Mouse (Mus musculus): ENCODE results near the gene BC051142.

Gene BC051142

DNA sequence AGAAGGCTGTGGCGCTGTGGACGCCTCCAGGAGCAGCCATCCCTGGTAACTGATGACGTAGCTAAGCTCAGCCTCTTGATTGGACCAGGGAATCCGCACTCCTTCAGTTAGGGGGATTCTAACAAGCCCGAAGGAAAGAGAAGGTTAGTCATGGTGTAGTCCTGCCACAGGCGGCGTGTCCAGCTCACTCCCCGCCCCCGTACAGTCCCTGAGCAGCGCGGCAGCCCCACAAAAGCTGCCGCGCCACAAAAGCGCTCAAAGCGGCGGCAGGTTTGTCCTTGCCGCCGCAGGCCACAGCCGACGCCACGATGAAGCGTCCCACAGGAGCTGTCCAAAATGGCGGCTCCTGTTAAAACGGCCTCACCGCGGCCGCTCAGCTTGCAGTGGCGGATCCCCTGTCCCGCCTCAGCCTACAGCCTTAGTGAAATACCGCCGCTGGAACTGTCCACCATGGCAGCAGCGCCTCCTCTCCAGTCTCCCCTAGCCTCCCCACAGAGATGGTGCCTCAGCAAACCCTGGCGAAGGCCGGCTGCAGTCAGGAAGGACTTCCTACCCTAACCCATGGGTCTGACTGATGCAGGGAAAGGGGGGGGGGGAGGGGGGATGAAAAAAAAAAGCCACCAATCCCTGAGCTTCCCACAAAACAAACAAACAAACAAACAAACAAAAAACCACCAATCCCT, at the start of gene BC051142:
TSS of gene BC051142 (plus strand) at position 110 of the 683 bp plus-strand sequence.
- DNase-seq (ENCODE audit: low spot score): peak; percentile 91

DNA sequence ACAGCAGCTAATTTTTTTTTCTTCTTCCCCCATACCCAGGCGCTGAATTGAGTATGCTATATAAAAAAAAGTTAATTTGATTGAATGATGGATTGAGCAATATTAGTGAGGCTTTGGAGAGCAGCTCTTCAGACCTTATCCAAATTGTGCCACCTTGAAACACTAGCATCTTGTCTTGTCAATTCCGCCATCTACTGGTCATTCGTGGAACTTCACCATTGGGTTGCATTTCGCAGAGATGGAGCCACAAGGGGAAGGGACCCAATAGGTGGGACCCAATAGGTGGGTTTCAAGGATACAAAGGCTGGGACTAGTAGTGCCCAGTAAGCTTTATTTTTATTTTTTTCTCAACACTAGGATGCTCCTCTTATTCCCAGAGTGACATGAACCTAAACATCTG, 49.2 kb upstream of the BC051142 start:
- DNase-seq (ENCODE audit: low spot score): peak; percentile 55

DNA sequence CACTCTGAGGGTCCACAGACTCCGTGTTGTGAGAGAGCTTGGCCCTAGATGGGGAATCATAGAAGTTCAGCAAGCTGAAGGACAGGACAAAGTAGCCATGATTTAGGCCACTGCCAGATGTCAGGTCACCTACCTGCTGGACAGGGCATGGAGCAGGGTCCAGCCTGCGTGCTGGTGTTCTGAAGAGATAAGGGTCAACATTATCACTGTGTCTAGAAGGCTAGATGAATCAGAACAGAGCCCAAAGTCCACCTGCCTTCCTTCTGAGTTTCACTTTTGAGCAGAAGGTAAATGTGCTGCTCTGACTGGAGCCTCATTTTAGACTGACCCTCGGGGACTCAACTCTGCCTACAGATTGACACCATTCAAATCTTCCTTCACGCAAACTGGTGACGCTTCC, 44.1 kb upstream of the BC051142 start, which contains the start of gene Btnl2:
TSS of gene Btnl2 (plus strand) at position 284 of the 400 bp plus-strand sequence.
- no peak for DNase-seq (ENCODE audit: low spot score)

DNA sequence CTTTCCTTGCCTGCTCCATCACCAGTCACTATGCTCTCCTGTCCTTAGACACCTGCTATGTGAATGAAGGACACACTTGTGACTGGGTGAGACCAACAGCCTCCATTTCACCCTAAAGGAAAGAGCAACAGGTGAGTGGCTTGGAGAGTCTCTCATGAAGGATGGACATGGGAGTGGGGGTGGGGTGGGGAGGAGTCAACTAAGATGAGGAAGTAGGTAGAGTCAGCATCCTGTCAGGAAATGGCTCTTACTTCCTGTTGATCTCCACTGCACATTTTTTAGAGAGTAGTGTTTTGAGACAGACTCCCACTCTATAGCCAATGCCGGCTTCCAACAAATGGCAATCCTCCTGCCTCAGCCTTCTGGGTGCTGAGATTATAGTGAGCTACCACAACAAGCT, 43.7 kb upstream of the BC051142 start:
- DNase-seq (ENCODE audit: low spot score): no peak

DNA sequence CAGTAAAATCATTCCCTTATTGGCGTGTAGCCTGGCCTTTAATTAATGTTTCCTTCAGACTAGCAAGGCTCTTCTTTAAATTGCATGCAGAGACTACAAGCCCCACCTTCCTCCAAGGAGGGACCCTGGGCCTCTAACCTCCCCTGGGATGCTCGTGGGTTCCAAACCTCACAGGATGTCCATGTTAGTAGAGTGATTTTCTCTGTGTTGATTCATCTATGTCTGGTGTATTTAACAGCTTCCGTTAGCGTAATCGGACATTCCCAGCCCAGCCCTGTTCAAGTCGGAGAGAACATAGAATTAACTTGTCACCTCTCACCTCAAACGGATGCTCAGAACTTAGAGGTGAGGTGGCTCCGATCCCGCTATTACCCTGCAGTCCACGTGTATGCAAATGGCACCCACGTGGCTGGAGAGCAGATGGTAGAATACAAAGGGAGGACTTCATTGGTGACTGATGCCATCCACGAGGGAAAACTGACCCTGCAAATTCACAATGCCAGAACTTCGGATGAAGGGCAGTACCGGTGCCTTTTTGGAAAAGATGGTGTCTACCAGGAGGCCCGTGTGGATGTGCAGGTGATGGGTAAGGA, 35.6 kb upstream of the BC051142 start:
- no peak for DNase-seq (ENCODE audit: low spot score)

DNA sequence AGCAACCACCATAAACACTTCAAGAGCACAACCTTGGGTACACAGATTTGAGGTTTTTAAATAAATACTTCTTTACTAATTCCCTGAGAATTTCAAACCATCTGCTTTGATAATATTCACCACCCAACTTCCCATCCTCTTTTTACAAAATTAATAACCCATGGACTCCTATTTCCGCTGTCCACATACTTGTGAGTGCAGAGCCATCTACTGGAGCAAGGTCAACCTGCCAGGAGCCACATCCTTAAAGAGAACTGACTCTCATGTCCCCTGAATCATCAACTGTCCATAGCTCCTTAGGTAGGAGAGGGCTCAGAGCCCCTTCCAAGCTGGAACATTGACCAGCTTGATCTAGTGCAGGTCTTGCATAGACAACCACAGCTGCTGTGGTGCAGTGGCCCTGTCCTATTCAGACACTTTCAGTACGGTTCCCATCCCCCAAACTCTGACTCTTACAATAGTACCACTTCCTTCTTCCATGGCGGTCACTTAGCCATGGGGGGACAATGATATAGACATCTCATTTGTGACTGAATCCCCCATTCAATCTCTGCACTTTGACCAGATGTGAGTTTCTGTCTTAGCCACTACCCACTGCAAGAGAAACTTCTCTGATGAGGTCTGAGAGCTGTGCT, 34.8 kb upstream of the BC051142 start:
- no peak for DNase-seq (ENCODE audit: low spot score)

DNA sequence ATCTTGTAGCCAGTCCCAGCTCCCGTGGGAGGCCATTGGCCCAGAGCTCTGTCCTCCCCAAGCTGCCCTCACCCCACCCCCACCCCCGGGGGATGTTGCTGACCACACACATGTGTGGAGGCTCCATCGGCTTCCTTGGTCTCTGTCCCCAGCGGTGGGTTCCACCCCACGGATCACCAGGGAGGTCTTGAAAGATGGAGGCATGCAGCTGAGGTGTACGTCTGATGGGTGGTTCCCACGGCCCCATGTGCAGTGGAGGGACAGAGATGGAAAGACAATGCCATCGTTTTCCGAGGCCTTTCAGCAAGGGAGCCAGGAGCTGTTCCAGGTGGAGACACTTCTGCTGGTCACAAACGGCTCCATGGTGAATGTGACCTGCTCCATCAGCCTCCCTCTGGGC, 33.6 kb upstream of the BC051142 start:
- no peak for DNase-seq (ENCODE audit: low spot score)

DNA sequence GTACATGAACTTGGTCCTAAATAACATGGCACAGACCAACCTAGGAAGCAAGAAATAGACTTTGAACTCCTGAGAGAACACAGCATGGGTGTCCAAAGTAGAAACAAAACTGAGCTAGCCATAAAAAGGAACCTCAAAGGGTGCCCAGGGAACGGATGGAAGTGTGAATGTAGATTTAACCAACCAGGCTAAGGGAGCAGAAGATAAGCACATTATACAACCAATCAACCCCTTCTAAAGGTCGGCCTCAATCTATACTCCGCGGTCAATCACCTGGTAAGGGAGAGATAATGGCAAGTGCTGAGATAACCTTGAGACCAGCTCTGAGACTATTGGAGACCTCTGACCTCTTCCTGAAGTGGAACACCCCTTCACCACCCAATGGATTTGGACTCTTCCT, 28.1 kb upstream of the BC051142 start:
- no peak for DNase-seq (ENCODE audit: low spot score)

DNA sequence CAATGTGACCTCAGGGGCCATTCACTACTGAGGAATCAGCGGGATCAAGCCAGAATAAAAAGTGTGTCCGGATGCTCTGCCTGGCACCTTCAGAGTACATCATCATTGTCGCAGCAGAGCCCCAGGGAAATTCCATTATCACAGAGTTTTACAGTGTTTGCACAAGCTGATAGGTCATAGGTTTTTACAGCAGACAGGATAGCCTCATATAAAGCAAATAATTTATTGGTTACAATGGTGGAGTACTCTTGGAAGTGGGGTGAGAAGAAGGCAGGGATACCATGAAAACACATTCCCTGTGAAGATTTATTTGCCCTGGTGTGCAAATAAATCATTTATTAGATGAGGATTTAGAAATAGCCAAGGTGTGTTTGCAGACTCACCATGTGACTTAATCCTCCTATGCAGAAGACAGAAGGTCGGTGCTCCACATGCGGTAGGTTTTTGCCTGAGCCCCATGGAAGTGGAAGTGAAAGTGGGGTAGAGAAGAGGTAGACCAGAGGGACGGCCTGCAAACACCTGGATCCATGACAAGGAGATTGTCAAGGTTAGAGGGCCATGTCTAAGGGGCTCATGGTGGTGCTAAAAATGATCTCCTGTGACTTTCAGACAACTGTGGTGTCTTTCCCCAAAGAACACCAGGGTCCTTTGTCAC, 25.4 kb upstream of the BC051142 start:
- no peak for DNase-seq (ENCODE audit: low spot score)

DNA sequence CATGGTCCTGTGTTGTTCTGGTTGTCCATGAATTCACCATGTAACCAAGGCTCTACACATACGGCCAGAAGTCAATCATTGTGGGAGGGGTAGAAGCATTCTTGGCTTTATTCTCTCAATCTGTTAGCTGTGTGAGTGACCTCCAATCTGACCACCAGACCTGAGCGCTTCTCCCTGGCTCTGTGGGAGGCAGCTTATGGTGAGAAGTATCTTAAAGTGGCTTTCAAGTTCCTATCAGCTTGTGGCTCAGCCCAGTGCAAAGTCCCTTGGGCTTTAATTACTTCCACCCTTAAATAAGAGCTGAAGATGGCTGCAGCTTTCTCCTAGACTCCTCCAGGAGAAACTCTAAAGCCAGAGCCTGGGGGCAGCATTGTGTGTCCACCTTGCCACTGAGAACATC, 21.8 kb upstream of the BC051142 start, which contains the start of gene Btnl1:
TSS of gene Btnl1 (plus strand) at position 286 of the 400 bp plus-strand sequence.
- DNase-seq (ENCODE audit: low spot score): no peak

DNA sequence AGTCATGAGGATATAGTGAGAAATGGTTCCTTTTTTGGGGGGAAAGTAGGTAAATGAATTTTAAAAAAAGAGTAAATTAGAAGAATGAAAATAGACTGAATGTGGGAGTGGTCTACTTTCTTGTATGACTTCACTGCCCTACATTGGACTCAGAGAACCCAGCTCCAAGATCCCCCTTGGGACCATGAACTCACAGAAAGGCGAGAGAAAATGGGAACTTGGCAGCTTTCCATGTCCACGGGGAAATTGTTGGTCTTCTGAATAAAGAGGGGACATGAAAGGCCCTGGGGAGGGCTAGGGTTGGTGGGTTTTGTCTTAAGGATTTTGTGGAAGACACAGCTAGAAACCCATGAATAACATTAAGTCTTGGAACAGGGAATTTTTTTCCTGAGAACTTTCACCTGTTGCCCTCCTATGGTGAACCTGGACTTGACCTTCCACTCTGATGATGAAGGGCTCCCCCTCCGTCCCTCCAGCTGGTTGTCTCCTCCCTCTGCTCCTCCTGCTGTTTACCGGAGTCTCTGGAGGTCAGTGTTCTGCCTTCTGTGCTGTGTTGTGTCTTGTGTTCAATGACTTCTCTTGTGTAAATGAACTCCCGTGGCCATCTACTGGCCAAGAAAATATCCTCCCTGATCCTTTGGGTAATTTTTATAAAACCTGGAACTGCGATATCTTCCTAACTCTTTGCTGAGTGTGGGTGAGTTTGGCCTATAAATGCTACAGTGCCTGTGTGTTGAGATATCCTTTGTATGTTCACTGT, 21.0 kb upstream of the BC051142 start:
- DNase-seq (ENCODE audit: low spot score): no peak

DNA sequence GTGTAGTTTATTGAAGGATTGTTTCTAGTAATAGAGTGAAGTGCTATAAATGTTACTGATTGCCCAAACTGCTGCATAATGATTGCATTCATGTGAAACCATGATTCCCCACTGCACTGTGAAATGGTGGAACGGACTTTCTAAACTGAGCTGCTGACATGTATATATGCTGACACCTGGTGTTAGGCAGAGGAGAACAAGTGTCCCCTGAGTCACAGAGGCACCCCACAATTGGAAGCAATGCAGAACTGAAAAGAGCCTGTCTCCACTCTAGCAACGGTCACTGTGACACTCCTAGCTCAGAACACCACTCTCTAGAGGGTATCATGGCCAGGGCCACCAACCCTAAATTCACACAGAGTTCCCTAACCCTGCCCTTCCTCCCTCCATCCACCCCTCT, 19.9 kb upstream of the BC051142 start:
- no peak for DNase-seq (ENCODE audit: low spot score)

DNA sequence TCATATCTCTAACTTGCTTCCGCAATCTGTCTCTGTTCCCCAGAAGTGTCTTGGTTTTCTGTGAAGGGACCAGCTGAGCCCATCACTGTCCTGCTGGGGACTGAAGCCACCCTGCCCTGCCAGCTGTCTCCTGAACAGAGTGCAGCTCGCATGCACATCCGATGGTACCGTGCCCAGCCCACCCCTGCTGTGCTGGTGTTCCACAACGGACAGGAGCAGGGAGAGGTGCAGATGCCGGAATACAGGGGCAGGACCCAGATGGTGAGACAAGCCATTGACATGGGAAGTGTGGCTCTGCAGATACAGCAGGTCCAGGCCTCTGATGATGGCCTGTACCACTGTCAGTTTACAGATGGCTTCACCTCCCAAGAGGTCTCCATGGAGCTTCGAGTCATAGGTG, 19.2 kb upstream of the BC051142 start:
- no peak for DNase-seq (ENCODE audit: low spot score)

DNA sequence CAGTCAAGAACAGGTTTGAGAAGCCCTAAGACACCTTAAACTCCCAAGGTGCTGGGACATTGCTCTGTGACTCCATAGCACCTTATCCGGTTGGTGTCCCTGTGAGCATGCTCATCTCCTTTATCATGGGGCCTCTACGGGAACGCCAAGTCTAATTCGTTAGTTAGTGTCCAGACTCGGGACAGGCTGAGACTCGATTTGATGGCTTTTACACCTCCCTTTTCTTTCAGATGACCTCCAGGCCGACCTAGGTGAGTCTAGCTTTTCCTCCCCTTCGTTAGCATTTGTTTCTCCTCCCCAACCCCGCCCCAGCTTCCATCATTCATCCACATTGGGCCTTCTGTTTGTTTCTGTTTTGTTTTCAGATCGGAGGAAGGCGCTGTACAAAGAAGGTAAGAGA, 16.7 kb upstream of the BC051142 start:
- no peak for DNase-seq (ENCODE audit: low spot score)

DNA sequence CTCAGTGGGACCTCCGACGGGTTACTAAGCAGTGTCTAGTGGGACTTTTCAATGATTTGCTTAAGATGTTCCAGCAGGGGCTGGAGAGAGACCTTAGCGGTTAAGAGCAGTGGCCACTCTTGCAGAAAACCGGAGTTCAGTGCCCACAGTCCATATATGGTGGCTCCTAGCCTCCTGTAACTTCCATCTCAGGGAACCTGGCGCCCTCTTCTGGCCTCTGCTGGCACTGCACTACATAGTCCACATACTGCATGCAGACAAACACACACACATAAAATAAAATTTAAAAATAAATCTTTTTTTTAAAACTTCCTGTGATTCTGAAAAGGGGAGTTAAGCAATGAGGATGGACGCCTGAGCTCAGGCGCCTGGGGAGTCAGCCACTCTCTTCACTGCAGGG, 15.4 kb upstream of the BC051142 start:
- DNase-seq (ENCODE audit: low spot score): peak; percentile 53

DNA sequence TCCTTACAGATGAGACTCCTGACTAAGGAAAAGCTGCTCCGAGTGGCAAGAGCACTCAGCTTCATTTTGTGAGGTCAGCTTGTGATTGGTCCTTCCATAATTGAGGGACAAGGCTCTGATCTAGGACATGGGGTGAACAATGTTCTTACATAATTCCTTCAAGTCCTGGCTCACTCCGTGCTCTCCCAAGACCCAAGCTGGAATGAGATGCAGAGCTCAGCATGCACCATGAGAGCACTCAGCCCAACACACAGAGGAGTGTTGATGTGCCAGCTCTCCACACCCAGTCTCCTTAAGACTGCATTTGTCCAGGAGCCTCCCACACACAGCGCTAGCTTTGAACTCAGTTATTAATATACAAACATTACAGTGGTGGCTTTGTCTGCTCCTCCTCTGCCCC, 13.9 kb upstream of the BC051142 start:
- DNase-seq (ENCODE audit: low spot score): peak; percentile 15

DNA sequence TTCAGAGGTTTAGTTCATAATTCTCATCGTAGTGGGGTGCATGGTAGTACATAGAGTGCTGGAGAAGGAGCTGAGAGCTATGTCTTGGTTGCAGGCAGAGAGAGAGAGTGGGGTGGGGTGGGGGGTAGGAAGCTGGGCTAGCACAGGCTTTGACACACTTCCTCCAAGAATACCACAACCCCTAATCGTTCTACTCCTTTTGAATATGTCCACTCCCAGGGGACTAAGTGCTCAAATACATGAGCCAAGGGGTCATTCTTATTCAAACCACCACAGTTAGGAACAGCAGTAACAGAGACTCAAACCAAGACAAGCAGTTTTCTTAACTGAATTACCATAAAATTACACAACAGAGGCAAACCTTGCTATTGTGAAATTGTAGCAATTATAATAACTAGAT, 12.0 kb upstream of the BC051142 start:
- DNase-seq (ENCODE audit: low spot score): no peak

DNA sequence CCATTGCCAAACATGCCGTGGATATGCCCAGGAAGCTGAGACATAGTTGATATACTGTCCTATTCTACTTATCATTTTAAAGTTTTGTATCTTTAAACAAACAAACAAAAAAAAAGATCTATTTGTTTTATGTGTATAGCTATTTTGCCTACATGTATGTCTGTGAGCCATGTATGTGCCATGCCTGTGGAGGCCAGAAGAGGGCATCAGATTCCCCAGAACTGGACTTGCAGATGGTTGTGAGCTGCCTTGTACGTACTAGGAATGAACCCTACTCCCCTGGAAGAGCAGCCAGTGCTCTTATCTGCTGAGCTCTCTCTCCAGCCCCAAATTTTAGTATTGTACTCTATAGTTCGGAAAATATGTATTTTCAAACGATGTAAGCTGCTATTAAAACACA, 10.1 kb upstream of the BC051142 start:
- no peak for DNase-seq (ENCODE audit: low spot score)

DNA sequence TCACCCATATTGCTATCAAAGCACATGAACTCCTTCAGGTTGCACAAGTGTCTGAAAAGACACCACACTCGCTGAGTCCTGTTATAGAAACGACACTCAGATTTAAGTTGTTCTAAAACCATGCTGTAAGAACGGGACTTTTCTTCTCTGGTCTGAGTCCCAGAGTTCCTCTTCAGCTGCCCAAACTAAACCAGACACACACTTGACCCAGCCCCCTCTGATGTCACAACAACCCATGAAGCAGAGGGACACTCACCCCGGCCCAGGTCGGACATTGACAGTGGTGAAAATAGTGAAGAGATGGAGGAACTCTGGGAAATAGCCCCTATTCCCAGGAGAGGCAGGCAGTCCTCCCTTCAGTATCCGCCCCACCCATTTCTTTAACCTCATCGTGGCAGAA, 7.1 kb upstream of the BC051142 start:
- DNase-seq (ENCODE audit: low spot score): no peak

DNA sequence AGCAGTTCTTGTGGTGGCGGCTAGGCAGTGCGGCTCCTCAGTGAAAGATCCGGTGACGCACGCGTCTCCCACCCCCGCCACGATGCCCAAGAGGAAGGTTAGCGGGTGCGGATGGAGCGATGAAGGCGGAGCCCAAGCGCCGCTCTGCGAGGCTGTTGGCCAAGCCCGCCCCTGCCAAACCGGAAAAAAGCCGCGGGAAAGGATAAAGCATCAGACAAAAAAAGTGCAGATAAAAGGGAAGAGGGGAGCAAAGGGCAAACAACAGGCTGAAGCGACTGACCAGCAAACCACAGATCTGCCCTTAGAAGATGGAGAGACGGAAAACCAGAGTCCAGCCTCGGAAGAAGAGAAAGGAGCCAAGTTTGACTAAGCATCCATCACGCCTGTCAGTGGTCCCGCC, 6.3 kb upstream of the BC051142 start:
- DNase-seq (ENCODE audit: low spot score): no peak

DNA sequence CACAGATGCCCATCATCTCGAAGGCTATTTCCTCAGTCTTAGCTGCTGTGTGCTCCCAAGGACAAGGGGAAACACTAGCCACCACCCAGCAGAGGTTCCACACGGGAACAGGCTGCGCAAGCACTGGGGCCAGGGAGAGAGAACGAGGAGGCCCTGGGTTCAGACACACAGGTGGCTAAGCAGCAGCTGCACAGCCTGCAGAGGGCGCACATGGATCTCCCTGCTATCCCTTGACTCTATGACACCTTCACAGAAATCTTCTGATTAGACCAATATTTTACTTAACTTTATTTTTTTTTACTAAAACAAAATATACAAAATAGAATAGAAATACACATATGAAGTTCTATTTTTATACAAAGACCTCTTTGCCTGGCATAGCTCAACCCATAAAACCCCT, 1.3 kb upstream of the BC051142 start:
- DNase-seq (ENCODE audit: low spot score): no peak

DNA sequence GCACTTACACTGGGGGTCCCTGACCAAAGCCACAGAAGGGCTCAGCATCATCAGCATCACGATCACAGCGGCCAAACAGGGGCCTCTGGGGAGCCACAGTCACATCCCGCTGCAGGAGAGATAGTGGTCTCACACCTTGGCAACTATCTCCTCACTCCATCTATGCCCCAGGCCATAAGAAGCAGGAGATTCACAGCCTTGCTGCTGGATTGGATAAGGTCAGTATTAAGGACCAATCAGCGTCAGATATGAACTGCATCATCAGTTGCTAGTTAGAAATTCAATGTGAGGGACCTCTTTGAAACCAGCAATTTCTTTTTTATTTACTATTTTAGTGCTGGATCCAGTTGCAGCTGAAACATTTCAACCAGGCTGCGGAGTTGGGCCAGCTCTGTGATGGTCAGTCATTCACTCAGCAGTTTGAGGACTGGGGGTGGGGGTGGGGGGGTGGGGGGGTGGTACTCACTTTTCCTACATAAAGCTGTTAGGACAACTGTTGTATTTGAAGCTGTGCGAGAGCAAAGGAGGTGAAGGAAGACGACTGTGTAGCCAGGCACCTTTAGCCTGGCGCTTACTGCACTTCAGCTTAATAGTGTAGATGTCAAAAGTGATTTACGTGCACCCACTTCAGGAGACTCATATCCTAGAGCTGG, 436 bp upstream of the BC051142 start:
- peak; percentile 80 for DNase-seq (ENCODE audit: low spot score)

Measured in testis, postnatal 14 days (tissue).